Mouse (Mus musculus): ENCODE results near the gene Rora.

DNA sequence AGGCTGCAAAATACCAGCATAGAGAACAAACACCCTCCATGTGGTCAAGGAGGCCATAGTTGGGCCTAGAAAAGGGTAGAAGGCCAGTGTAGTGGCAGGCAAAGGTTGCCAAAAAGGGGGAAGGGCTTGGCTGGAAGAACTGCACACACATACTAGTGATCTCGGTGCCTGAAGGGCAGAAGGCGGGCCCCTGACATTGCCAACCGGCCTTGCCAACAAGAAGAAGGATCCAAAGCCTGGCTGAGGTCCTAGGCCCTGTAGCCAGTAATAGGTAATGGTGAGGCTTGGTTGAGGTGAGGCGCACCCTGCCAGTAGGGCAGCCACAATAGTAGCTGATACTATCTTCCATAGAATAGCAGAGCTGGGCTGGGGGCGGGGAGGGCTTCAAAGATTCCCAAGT is 401.7 kb downstream of the Rora start:
- TF ChIP-seq POLR2A (IDR thresholded peaks at IDR 0.05; ENCODE audit: control insufficient read depth, low read depth, low read length) (no peak), CTCF (IDR thresholded peaks at IDR 0.05; ENCODE audit: control insufficient read depth, insufficient read depth, insufficient replicate concordance, low read depth, low read length) (no peak)
